Mouse (Mus musculus) liver, embryonic 12.5 days (tissue): ENCODE measurements at regions not wholly inside any gene's neighbourhood (a gene's known extent, or its start where the extent isn't known, plus 50 kb on each side); places are given as distances from the start of the nearest gene placed in this dataset.

Experiments
- ATAC-seq: fragments of 200-750 bp; cut with Nextera tagmentation; 2 replicates; pipeline ENCODE4 v1.8.0; 2017; ENCODE audit warnings: moderate number of reproducible peaks, mild to moderate bottlenecking, moderate library complexity
- H3K27ac ChIP-seq: fragments of 300-500 bp; sonication (generic); 2 replicates; pipeline ENCODE4 v1.5.1; 2016; ENCODE audit warnings: mild to moderate bottlenecking
- H3K27me3 ChIP-seq: fragments of 300-500 bp; sonication (generic); replicated peaks from 2 replicates; pipeline ENCODE4 v1.6.1; 2016; ENCODE audit warnings: mild to moderate bottlenecking, moderate library complexity
- H3K36me3 ChIP-seq: fragments of 300-500 bp; sonication (generic); 2 replicates; pipeline ENCODE4 v1.6.1; 2016; ENCODE audit warnings: mild to moderate bottlenecking, moderate library complexity
- H3K4me1 ChIP-seq: fragments of 300-500 bp; sonication (generic); 2 replicates; pipeline ENCODE4 v1.6.1; 2016
- H3K4me2 ChIP-seq: fragments of 300-500 bp; sonication (generic); 2 replicates; pipeline ENCODE4 v1.6.1; 2016; ENCODE audit warnings: mild to moderate bottlenecking, moderate library complexity
- H3K4me3 ChIP-seq: fragments of 300-500 bp; sonication (generic); 2 replicates; pipeline ENCODE4 v1.5.1; 2016; ENCODE audit warnings: mild to moderate bottlenecking, moderate library complexity
- H3K9ac ChIP-seq: fragments of 300-500 bp; sonication (generic); 2 replicates; pipeline ENCODE4 v1.6.1; 2016; ENCODE audit warnings: mild to moderate bottlenecking, moderate library complexity
- H3K9me3 ChIP-seq: fragments of 300-500 bp; sonication (generic); replicated peaks from 2 replicates; pipeline ENCODE4 v1.6.1; 2016; ENCODE audit warnings: mild to moderate bottlenecking, moderate library complexity
- WGBS: fragments of 180-500 bp; shearing (Covaris S2); methylation state at CpG from one replicate; pipeline ENCODE4 v1.1.7; 2016; ENCODE audit not compliant: insufficient replicate concordance; 5-methylcytosine and 5-hydroxymethylcytosine counted together

DNA sequence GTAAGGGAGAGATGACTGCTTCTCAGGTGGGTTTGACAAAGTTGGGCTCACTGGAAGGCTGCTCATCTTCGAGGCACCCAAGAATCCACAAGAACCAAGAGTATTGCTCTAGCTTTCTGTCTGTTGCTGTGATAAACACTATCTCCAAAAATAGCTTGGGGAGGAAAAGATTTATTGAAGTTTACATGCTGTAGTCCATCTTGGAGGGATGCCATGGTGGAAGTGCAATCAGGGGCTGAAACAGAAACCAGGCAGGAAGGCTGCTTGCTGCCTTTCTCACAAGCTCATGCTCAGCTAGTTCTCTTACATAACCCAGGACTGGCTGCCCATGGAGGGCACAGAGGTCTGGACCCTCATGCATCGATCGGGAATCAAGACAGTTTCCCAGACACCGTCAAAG lies 314.5 kb upstream of the Rbfox1 start:
- Histone ChIP-seq H3K9me3 (no peaks in the 10 kb centered on the region), H3K27ac (no peak overlapping the region), H3K4me1 (no peaks in the 10 kb centered on the region), H3K27me3 (no peaks in the 10 kb centered on the region), H3K9ac (no peak overlapping the region), H3K4me3 (no peak overlapping the region), H3K4me2 (no peak overlapping the region), H3K36me3 (no peaks in the 10 kb centered on the region)
- ATAC-seq = no peak
- 68% methylated on average over 4 of the region's 4 CpGs for WGBS

DNA sequence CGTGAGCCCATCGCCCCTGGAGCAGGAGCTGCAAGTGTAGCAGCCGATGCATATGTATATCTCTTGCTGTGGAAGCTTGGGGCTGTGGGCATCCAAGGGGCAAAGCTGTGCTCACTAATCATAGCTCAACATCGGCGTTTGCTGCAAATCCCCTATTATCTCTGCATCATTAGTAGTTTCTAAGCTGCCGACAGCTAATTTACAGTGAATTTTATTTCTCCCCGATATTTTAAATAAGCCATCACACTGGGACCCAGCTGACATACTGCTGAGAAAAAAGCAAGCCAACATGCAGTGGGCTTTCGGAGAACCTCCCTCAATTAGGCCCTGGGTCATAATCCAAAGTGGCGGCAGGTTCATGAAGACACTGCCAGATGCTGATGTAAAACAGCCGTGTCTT lies 313.3 kb upstream of the Eef2kmt start:
- no peak overlapping the region for H3K9ac ChIP-seq

DNA sequence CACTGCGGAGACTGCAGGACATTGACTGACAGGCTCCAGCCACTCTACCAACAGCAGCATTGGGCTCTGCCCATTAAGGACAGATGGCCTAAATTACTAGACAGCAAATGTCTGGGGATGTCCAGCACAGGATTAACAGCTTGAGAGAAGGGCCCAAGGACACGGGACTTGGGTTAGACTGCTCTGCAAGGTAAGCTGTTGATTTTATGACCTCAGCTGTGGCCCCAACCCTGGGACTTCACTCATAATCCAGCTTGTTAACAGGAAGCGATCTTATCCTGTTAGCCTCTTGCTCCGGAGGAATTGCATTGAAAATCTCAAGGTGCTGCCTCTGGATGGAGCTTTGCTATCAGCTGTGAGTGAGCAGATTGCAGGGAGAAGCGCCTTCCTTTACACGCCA lies 293.2 kb upstream of the Eef2kmt start:
- H3K27me3 ChIP-seq = no peaks in the 10 kb centered on the region
- no peak overlapping the region for H3K9ac ChIP-seq
- no peak for ATAC-seq
- 51% methylated on average over 6 of the region's 6 CpGs for WGBS
- no peak overlapping the region for H3K4me2 ChIP-seq
- H3K27ac ChIP-seq = no peak overlapping the region
- no peak overlapping the region for H3K4me3 ChIP-seq
- H3K4me1 ChIP-seq = no peaks in the 10 kb centered on the region
- no peaks in the 10 kb centered on the region for H3K9me3 ChIP-seq
- H3K36me3 ChIP-seq = no peaks in the 10 kb centered on the region

More for the DNA sequence above, 313.3 kb upstream of the Eef2kmt start:
- no peaks in the 10 kb centered on the region for H3K27me3 ChIP-seq
- H3K27ac ChIP-seq = no peak overlapping the region
- H3K4me3 ChIP-seq = no peak overlapping the region
- ATAC-seq = no peak
- H3K4me2 ChIP-seq = no peak overlapping the region
- H3K36me3 ChIP-seq = no peaks in the 10 kb centered on the region
- 70% methylated on average over 10 of the region's 10 CpGs for WGBS
- no peaks in the 10 kb centered on the region for H3K9me3 ChIP-seq
- no peaks in the 10 kb centered on the region for H3K4me1 ChIP-seq

DNA sequence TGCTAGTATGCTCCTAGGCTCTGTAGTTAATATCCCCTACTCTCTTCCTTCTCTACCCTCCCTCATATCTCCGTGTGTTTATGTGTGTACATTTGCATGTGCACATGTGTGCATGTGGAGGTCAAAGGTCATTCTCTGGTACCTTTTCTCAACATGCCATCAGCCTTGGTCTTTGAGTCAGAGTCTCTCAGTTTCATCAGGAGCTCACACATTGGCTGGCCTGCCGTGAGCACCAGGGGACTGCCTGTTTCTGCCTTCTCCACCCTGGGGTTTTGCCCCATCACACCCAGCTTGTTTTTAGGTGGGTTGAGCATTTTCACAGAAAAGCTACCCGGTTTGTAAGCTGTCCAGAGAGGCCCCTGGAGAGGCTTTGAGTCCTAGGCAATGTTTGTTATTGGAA lies 292.8 kb upstream of the Eef2kmt start:
- H3K4me3 ChIP-seq = no peak overlapping the region
- H3K9ac ChIP-seq = no peak overlapping the region
- no peak for ATAC-seq
- no peak overlapping the region for H3K27ac ChIP-seq
- no peaks in the 10 kb centered on the region for H3K9me3 ChIP-seq
- H3K27me3 ChIP-seq = no peaks in the 10 kb centered on the region
- H3K36me3 ChIP-seq = no peaks in the 10 kb centered on the region
- WGBS = 48% methylated on average over 3 of the region's 3 CpGs
- H3K4me1 ChIP-seq = no peaks in the 10 kb centered on the region
- no peak overlapping the region for H3K4me2 ChIP-seq

DNA sequence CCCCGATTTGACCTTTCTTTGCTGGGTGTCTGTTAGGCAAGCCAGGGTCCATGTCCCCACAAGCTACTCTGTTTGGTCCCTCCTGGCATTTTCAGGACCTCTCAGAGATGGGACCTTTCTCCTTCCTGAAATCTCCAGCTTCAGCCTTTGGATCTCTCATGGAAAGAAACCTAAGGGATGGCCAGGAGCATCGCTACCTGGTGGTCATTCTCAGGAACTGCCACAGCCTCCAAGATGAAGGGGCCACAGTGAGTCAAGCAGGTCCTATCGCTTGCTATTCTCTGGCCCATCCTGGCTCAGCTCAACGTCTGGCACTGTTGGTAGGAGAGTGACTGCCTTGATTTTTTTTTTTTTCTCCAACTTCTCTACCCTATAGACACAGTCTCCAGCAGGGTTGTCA lies 291.0 kb upstream of the Eef2kmt start:
- no peak overlapping the region for H3K4me3 ChIP-seq
- no peak overlapping the region for H3K9ac ChIP-seq
- H3K4me2 ChIP-seq = no peak overlapping the region
- H3K27ac ChIP-seq = no peak overlapping the region
- H3K9me3 ChIP-seq = no peaks in the 10 kb centered on the region
- no peak for ATAC-seq
- no peaks in the 10 kb centered on the region for H3K27me3 ChIP-seq
- WGBS = 38% methylated on average over 4 of the region's 4 CpGs
- H3K36me3 ChIP-seq = no peaks in the 10 kb centered on the region
- no peaks in the 10 kb centered on the region for H3K4me1 ChIP-seq

DNA sequence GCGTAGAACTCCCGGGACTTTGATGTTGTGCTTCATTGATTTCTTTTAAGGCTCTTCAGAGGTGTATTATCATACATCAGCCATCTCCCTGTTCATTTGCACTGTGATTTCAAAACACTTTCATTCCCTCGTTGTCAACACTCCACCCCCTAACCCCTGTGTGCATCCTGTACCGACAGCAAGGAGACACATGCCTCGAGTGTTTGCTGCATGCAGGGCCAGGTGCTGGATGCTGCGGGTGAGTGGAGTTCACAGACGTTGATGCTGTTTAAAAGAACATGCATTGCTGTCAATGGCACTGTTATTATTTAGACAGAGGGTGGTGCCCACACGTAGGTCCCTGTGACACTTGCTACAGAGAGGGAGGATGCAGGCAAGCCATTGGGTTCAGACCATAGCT lies 290.0 kb upstream of the Eef2kmt start:
- WGBS = 67% methylated on average over 8 of the region's 8 CpGs

DNA sequence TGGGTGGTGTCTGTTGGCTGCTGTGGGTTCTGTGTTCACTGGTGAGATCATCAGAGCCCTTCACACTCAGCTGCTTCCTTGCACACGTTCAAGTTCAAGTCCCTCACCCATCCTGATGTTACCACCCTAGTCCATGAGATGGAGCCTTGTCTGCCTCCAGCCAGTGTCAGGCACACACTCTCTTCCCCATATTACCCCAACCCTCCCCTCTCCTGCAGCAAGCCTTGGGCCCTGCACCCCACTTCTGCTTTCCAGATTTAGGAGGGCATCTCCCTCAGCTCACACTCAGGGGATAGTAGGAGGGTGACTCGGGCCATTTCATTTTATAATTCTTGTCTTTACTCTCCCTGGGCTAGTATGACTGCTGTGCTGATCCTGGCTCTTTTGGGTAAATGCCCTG lies 288.7 kb upstream of the Eef2kmt start:
- H3K9me3 ChIP-seq = no peaks in the 10 kb centered on the region
- no peak overlapping the region for H3K9ac ChIP-seq
- H3K4me1 ChIP-seq = no peaks in the 10 kb centered on the region
- no peaks in the 10 kb centered on the region for H3K36me3 ChIP-seq
- H3K4me2 ChIP-seq = no peak overlapping the region
- H3K27ac ChIP-seq = no peak overlapping the region
- WGBS = 31% methylated on average over 2 of the region's 2 CpGs
- no peak overlapping the region for H3K4me3 ChIP-seq
- H3K27me3 ChIP-seq = no peaks in the 10 kb centered on the region
- no peak for ATAC-seq

More for the DNA sequence above, 290.0 kb upstream of the Eef2kmt start:
- no peaks in the 10 kb centered on the region for H3K4me1 ChIP-seq
- H3K4me2 ChIP-seq = no peak overlapping the region
- H3K9me3 ChIP-seq = no peaks in the 10 kb centered on the region
- no peak for ATAC-seq
- no peaks in the 10 kb centered on the region for H3K36me3 ChIP-seq
- no peak overlapping the region for H3K27ac ChIP-seq
- no peak overlapping the region for H3K4me3 ChIP-seq
- H3K27me3 ChIP-seq = no peaks in the 10 kb centered on the region
- no peak overlapping the region for H3K9ac ChIP-seq

DNA sequence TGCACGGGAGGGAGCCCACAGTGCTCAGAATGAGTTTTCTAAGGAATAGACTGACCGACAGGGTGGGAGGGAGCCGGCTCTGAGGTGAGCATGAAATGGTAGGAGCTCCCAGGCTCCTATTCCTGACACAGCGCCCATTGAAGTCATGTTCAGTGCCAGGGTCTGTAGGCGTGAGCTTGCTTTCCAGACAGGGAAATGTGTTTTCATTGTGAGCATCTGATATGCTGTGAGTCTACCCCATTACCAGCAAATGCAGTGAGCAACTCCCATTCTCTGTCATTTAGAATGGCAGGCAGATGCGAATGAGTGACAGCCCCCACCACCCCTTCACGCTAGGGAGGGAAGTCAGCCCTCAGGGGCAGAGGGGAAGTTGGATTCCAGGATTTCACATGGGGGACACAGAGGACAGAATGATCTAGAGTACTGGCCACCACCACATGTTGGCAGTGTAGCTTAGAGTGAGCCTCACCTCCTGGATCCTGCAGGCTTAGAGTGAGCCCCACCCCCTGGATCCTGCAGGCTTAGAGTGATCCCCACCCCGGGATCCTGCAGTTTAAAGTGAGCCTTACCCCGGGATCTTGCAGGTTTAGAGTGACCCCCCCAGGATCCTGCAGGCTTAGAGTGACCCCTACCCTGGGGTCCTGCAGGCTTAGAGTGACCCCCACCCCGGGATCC lies 283.2 kb upstream of the Eef2kmt start:
- no peak overlapping the region for H3K9ac ChIP-seq

DNA sequence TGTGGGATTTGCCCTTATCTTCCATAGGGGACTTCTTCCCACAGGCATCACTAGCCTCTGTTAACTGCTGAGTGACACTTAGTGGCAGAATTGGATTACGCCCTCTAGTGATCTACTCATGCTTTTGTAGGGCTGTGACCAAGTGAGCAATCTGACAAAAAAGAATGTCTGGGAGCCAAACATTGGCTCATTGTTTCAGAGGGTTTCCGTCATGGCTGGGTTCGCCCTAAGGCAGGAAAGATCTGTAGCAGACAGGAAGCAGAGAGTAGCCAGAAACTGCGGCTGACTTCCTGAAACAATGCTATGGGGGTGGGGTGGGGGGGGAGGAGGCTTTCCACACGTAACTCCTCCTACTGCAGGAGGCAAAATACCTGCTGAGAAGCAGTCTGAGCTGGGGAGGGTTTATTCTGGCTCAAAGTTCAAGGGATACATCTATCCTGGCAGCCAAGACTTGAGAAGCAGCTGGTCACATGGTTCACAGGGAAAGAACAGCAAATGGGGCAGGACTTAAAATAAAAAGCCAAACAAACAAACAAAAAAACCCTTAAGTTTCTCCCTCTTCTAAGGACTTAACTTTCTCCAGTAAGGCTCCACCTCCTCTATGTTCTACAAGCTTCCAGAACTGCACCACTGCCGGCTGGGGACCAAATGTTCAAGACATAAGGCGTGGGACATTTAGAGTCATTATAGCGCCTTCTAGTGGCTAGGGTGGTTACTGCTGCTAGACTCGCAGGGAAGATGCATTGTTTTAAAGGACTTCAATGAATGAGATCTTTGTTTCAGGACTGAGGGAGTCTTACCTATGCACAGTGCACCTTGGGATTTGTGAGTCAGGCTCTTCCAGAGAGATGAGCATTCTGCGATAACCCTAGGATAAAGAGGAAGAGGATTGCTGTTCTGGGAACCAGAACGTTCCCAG lies 281.8 kb upstream of the Eef2kmt start:
- Histone ChIP-seq H3K36me3 (no peaks in the 10 kb centered on the region), H3K4me1 (no peaks in the 10 kb centered on the region), H3K4me3 (no peak overlapping the region), H3K9ac (no peak overlapping the region), H3K27me3 (peaks cover 9% of the 10 kb centered on the region; the same call in 1 of the 2 replicates), H3K27ac (no peak overlapping the region), H3K9me3 (no peaks in the 10 kb centered on the region), H3K4me2 (no peak overlapping the region)
- 39% methylated on average over 11 of the region's 11 CpGs for WGBS
- ATAC-seq = no peak

More for the DNA sequence above, 283.2 kb upstream of the Eef2kmt start:
- WGBS = 41% methylated on average over 10 of the region's 10 CpGs
- Histone ChIP-seq H3K4me3 (no peak overlapping the region), H3K27ac (no peak overlapping the region), H3K4me2 (no peak overlapping the region), H3K4me1 (no peaks in the 10 kb centered on the region), H3K27me3 (peaks cover 9% of the 10 kb centered on the region; the same call in 1 of the 2 replicates), H3K9me3 (no peaks in the 10 kb centered on the region), H3K36me3 (no peaks in the 10 kb centered on the region)
- ATAC-seq = no peak

DNA sequence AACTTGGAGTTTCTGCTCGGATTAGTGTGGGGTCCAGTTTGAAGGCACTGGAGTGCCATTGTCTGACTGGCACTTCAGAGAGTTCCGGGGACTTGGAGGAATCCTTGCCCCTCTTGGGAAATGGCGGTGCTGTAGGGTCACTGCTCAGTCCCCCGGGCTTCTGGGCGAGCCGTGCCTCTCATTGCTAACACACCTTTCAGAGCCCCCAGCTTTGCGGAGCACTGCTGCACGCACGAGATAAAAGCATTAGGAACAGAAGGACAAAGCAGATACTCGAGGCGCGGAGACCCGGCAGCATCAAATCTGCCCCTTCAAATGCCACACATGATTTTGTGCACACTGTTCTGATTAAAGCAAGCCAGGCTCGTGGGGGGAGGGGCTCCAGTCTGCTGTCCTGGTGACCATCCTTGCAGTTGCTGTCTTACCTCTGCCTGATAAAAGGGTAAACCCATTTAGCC lies 280.8 kb upstream of the Eef2kmt start:
- no peaks in the 10 kb centered on the region for H3K9me3 ChIP-seq
- H3K27me3 ChIP-seq = peaks cover 9% of the 10 kb centered on the region; the same call in 1 of the 2 replicates
- H3K4me3 ChIP-seq = no peak overlapping the region
- no peak for ATAC-seq
- 17% methylated on average over 14 of the region's 14 CpGs for WGBS
- H3K36me3 ChIP-seq = no peaks in the 10 kb centered on the region
- H3K27ac ChIP-seq = no peak overlapping the region
- no peak overlapping the region for H3K4me2 ChIP-seq
- H3K4me1 ChIP-seq = no peaks in the 10 kb centered on the region
- no peak overlapping the region for H3K9ac ChIP-seq

DNA sequence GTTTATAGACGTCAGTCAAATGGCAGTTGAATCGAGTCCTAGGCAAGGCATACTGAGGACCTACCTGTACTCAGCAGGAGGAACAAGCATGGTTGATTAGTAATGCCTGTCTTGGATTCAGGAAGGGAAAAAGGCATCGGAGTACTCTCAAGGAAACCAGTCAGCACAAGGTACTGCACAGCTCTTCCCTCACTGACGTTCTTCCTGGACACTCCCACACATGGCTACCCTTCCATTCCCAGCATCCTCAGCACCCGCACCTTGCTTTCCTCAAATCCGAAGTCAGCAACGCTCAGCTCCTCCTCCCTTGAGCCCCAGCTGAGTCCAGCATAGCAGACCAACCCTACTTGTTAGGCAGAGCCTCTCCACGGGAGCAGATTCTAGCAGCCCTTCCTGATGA lies 279.6 kb upstream of the Eef2kmt start:
- Histone ChIP-seq H3K4me3 (no peak overlapping the region), H3K9me3 (no peaks in the 10 kb centered on the region), H3K27me3 (peaks cover 9% of the 10 kb centered on the region; the same call in 1 of the 2 replicates), H3K4me1 (no peaks in the 10 kb centered on the region), H3K4me2 (no peak overlapping the region), H3K36me3 (no peaks in the 10 kb centered on the region), H3K27ac (no peak overlapping the region), H3K9ac (no peak overlapping the region)
- no peak for ATAC-seq
- WGBS = 27% methylated on average over 8 of the region's 8 CpGs

DNA sequence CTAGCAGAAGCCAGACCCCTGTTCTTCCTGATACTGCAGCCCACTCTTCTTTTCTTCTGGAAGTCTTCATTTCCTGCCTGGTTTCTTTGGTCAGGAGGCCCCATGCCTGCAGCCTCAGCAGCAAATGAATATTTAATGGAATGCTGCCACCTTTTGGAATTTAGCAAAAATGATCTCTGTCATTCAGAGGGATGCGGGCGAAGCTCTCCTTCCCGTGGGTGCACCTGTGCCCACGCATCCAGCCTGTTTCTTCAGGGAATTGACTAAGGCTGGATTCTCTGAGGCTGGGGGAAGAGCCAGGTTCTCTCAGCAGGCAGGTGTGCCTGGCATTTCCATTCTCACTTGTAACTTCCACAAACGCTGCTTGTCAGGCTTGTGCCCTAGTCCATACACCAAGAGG lies 279.1 kb upstream of the Eef2kmt start:
- H3K27me3 ChIP-seq = peaks cover 9% of the 10 kb centered on the region; the same call in 1 of the 2 replicates
- H3K4me3 ChIP-seq = no peak overlapping the region
- no peaks in the 10 kb centered on the region for H3K9me3 ChIP-seq
- no peak overlapping the region for H3K4me2 ChIP-seq
- H3K4me1 ChIP-seq = no peaks in the 10 kb centered on the region
- H3K36me3 ChIP-seq = no peaks in the 10 kb centered on the region
- ATAC-seq = no peak
- 43% methylated on average over 5 of the region's 5 CpGs for whole genome bisulfite sequencing
- no peak overlapping the region for H3K27ac ChIP-seq
- no peak overlapping the region for H3K9ac ChIP-seq
